Mouse (Mus musculus): Measurements from ENCODE around the gene Crabp2. TPM values are rescaled to one million over a fixed set of nuclear protein-coding genes. Genes with fewer than 3 reads are reported as not detected.

The Crabp2 gene
- polyA plus RNA-seq, 1 experiment from 2014 or later: 193 TPM

GRCm38 (mm10) chr3:87980728-87981127 is 32.3 kb downstream of the Crabp2 start:
- 71% methylated on average over 5 of the region's 5 CpGs for WGBS
- H3K27ac ChIP-seq (replicated peaks): no peak overlapping the region
- H3K9ac ChIP-seq: 0 out of 2 replicates have a peak overlapping the region, but pooled peaks have one; percentile 31
- peaks cover 21% of the 10 kb centered on the region for H3K36me3 ChIP-seq
- H3K9me3 ChIP-seq: no peaks in the 10 kb centered on the region
- H3K4me3 ChIP-seq: no peak overlapping the region
- ATAC-seq (ENCODE audit: low read depth): no peak
- no peak overlapping the region for H3K4me2 ChIP-seq
- H3K4me1 ChIP-seq (replicated peaks): peaks cover 66% of the 10 kb centered on the region
- no peaks in the 10 kb centered on the region for H3K27me3 ChIP-seq

- H3K36me3 ChIP-seq: peaks cover 15% of the 10 kb centered on the region
- no peak for ATAC-seq (ENCODE audit: low read depth)
- no peak overlapping the region for H3K4me3 ChIP-seq
- H3K27me3 ChIP-seq: no peaks in the 10 kb centered on the region
- H3K9me3 ChIP-seq: no peaks in the 10 kb centered on the region
- H3K27ac ChIP-seq (replicated peaks): peak overlapping the region; percentile 81; the same call in 1 of the 2 replicates
- H3K4me2 ChIP-seq: no peak overlapping the region
- peaks cover 71% of the 10 kb centered on the region for H3K4me1 ChIP-seq (replicated peaks)
- no peak overlapping the region for H3K9ac ChIP-seq
- 86% methylated on average over 6 of the region's 6 CpGs for WGBS
These were observed 32.8 kb downstream of the Crabp2 start for GRCm38 (mm10) chr3:87981214-87981760.

- 0 out of 2 replicates have a peak overlapping the region, but pooled peaks have one; percentile 39 for H3K4me2 ChIP-seq
- H3K4me3 ChIP-seq: no peak overlapping the region
- no peaks in the 10 kb centered on the region for H3K27me3 ChIP-seq
- H3K9ac ChIP-seq: peak overlapping the region; percentile 54
- H3K27ac ChIP-seq (replicated peaks): peak overlapping the region; percentile 81
- WGBS: 40% methylated on average over 12 of the region's 12 CpGs
- peaks cover 79% of the 10 kb centered on the region for H3K4me1 ChIP-seq (replicated peaks)
- ATAC-seq (ENCODE audit: low read depth): no peak
- H3K36me3 ChIP-seq: peaks cover 6% of the 10 kb centered on the region
- H3K9me3 ChIP-seq: no peaks in the 10 kb centered on the region
These were observed 33.7 kb downstream of the Crabp2 start for GRCm38 (mm10) chr3:87981894-87982835.

- 4% methylated on average over 13 of the region's 13 CpGs for WGBS
- peak overlapping the region; percentile 54 for H3K9ac ChIP-seq
- 0 out of 2 replicates have a peak, but pooled peaks have one; percentile 4 for ATAC-seq (ENCODE audit: low read depth)
- H3K27ac ChIP-seq (replicated peaks): peak overlapping the region; percentile 81
- peak overlapping the region; percentile 39 for H3K4me2 ChIP-seq
- no peaks in the 10 kb centered on the region for H3K27me3 ChIP-seq
- H3K9me3 ChIP-seq: no peaks in the 10 kb centered on the region
- H3K4me3 ChIP-seq: no peak overlapping the region
- H3K36me3 ChIP-seq: no peaks in the 10 kb centered on the region
- H3K4me1 ChIP-seq (replicated peaks): peaks cover 86% of the 10 kb centered on the region
These were observed 34.6 kb downstream of the Crabp2 start for GRCm38 (mm10) chr3:87982836-87983601.

GRCm38 (mm10) chr3:87983627-87984026 is 35.2 kb downstream of the Crabp2 start:
- H3K9me3 ChIP-seq: no peaks in the 10 kb centered on the region
- H3K4me2 ChIP-seq: peak overlapping the region; percentile 39
- peaks cover 4% of the 10 kb centered on the region for H3K27me3 ChIP-seq
- ATAC-seq (ENCODE audit: low read depth): no peak
- H3K27ac ChIP-seq (replicated peaks): peak overlapping the region; percentile 81
- H3K9ac ChIP-seq: peak overlapping the region; percentile 45; the same call in 1 of the 2 replicates
- no peaks in the 10 kb centered on the region for H3K36me3 ChIP-seq
- H3K4me1 ChIP-seq (replicated peaks): peaks cover 90% of the 10 kb centered on the region
- no peak overlapping the region for H3K4me3 ChIP-seq
- WGBS: 54% methylated on average over 6 of the region's 6 CpGs

GRCm38 (mm10) chr3:87984094-87984493 is 35.6 kb downstream of the Crabp2 start:
- Histone ChIP-seq H3K9me3 (no peaks in the 10 kb centered on the region), H3K36me3 (no peaks in the 10 kb centered on the region), H3K9ac (peak overlapping the region; percentile 45; the same call in 1 of the 2 replicates), H3K27me3 (peaks cover 9% of the 10 kb centered on the region), H3K4me3 (no peak overlapping the region), H3K4me1 (replicated peaks) (peaks cover 90% of the 10 kb centered on the region), H3K4me2 (no peak overlapping the region), H3K27ac (replicated peaks) (peak overlapping the region; percentile 81; the same call in 1 of the 2 replicates)
- ATAC-seq (ENCODE audit: low read depth): no peak
- WGBS: 23% methylated on average over 3 of the region's 3 CpGs

- H3K27me3 ChIP-seq: peaks cover 25% of the 10 kb centered on the region
- peaks cover 77% of the 10 kb centered on the region for H3K4me1 ChIP-seq (replicated peaks)
- peak overlapping the region; percentile 77 for H3K27ac ChIP-seq (replicated peaks)
- H3K9ac ChIP-seq: peak overlapping the region; percentile 6; the same call in 1 of the 2 replicates
- H3K4me2 ChIP-seq: peak overlapping the region; percentile 16; the same call in 1 of the 2 replicates
- WGBS: 24% methylated on average over 12 of the region's 12 CpGs
- H3K4me3 ChIP-seq: no peak overlapping the region
- H3K36me3 ChIP-seq: no peaks in the 10 kb centered on the region
- ATAC-seq (ENCODE audit: low read depth): no peak
- H3K9me3 ChIP-seq: no peaks in the 10 kb centered on the region
These were observed 37.2 kb downstream of the Crabp2 start for GRCm38 (mm10) chr3:87985505-87986320.

- Histone ChIP-seq H3K4me2 (peak overlapping the region; percentile 74), H3K4me3 (peak overlapping the region; percentile 34), H3K9ac (peak overlapping the region; percentile 66), H3K9me3 (no peaks in the 10 kb centered on the region), H3K27me3 (peaks cover 33% of the 10 kb centered on the region), H3K36me3 (no peaks in the 10 kb centered on the region), H3K4me1 (replicated peaks) (peaks cover 66% of the 10 kb centered on the region), H3K27ac (replicated peaks) (peak overlapping the region; percentile 77)
- peak; percentile 80 for ATAC-seq (ENCODE audit: low read depth)
- under 1% methylated on average over 17 of the region's 17 CpGs for WGBS
These were observed 38.4 kb downstream of the Crabp2 start for GRCm38 (mm10) chr3:87986868-87987267.

GRCm38 (mm10) chr3:87987633-87988032 is 39.2 kb downstream of the Crabp2 start:
- peak overlapping the region; percentile 74 for H3K4me2 ChIP-seq
- peaks cover 40% of the 10 kb centered on the region for H3K27me3 ChIP-seq
- 1% methylated on average over 15 of the region's 15 CpGs for WGBS
- H3K27ac ChIP-seq (replicated peaks): peak overlapping the region; percentile 65
- ATAC-seq (ENCODE audit: low read depth): peak; percentile 81
- H3K4me3 ChIP-seq: peak overlapping the region; percentile 34
- H3K4me1 ChIP-seq (replicated peaks): peaks cover 58% of the 10 kb centered on the region
- no peaks in the 10 kb centered on the region for H3K9me3 ChIP-seq
- H3K9ac ChIP-seq: peak overlapping the region; percentile 66
- no peaks in the 10 kb centered on the region for H3K36me3 ChIP-seq

GRCm38 (mm10) chr3:87988068-87988467 is 39.6 kb downstream of the Crabp2 start:
- ATAC-seq (ENCODE audit: low read depth): peak; percentile 7; the same call in 1 of the 2 replicates
- Histone ChIP-seq H3K27ac (replicated peaks) (peak overlapping the region; percentile 65), H3K4me3 (peak overlapping the region; percentile 34), H3K9ac (peak overlapping the region; percentile 66), H3K36me3 (no peaks in the 10 kb centered on the region), H3K27me3 (peaks cover 44% of the 10 kb centered on the region), H3K4me1 (replicated peaks) (peaks cover 54% of the 10 kb centered on the region), H3K9me3 (no peaks in the 10 kb centered on the region), H3K4me2 (peak overlapping the region; percentile 74)
- WGBS: 9% methylated on average over 15 of the region's 15 CpGs

- Histone ChIP-seq H3K27ac (replicated peaks) (no peak overlapping the region), H3K9ac (no peak overlapping the region), H3K4me1 (replicated peaks) (peaks cover 35% of the 10 kb centered on the region), H3K36me3 (no peaks in the 10 kb centered on the region), H3K4me2 (no peak overlapping the region), H3K27me3 (peaks cover 63% of the 10 kb centered on the region), H3K4me3 (no peak overlapping the region), H3K9me3 (no peaks in the 10 kb centered on the region)
- ATAC-seq (ENCODE audit: low read depth): no peak
- 44% methylated on average over 10 of the region's 10 CpGs for WGBS
These were observed 41.5 kb downstream of the Crabp2 start for GRCm38 (mm10) chr3:87989935-87990334.
